Mouse (Mus musculus) MEL (cell line): ENCODE data around the gene Fkbp6. TPM values are rescaled to one million over a fixed set of nuclear protein-coding genes. Genes with fewer than 3 reads are reported as not detected.

ENCODE experiments used
- DNase-seq: peaks from one replicate; pipeline ENCODE4 v3.0.0; 2011; ENCODE audit warnings: low read depth, low spot score
- H3K27ac ChIP-seq: 2 replicates; pipeline ENCODE4 v1.5.1; 2012; ENCODE audit warnings: low read depth, mild to moderate bottlenecking, control low read depth, low read length, moderate library complexity; ENCODE audit not compliant: control insufficient read depth
- H3K27me3 ChIP-seq, 2 experiments: fragments of 150-350 bp in 1 of 2; sonication (generic) in 1 of 2; 2 replicates each; pipeline ENCODE4 v1.6.1; 2012; ENCODE audit warnings: low read length in 2 of 2, mild to moderate bottlenecking in 2 of 2, improper control_type of control experiment in 1 of 2, moderate library complexity in 1 of 2; ENCODE audit not compliant: insufficient read depth in 2 of 2, control insufficient read depth in 1 of 2
- H3K36me3 ChIP-seq, 2 experiments: 2 replicates each; pipeline ENCODE4 v1.6.1; 2012 to 2014; ENCODE audit warnings: low read length in 2 of 2, improper control_type of control experiment in 1 of 2, inconsistent platforms in 1 of 2, mild to moderate bottlenecking in 1 of 2; ENCODE audit not compliant: insufficient read depth in 2 of 2, control insufficient read depth in 1 of 2
- H3K4me1 ChIP-seq, 2 experiments: fragments of 150-350 bp in 1 of 2; sonication (generic) in 1 of 2; 2 replicates each; pipeline ENCODE4 v1.6.1; 2012; ENCODE audit warnings: low read length in 2 of 2, improper control_type of control experiment in 1 of 2, mild to moderate bottlenecking in 1 of 2; ENCODE audit not compliant: insufficient read depth in 2 of 2, control insufficient read depth in 1 of 2
- H3K4me3 ChIP-seq, 2 experiments: fragments of 150-350 bp in 1 of 2; sonication (generic) in 1 of 2; 2 replicates each; pipeline ENCODE4 v1.5.1; 2012; ENCODE audit warnings: low read depth in 2 of 2, low read length in 2 of 2, mild to moderate bottlenecking in 2 of 2, moderate library complexity in 2 of 2, control low read depth in 1 of 2, improper control_type of control experiment in 1 of 2; ENCODE audit not compliant: control insufficient read depth in 1 of 2, insufficient read depth in 1 of 2
- H3K79me2 ChIP-seq: 2 replicates; pipeline ENCODE4 v1.6.1; 2012; ENCODE audit warnings: mild to moderate bottlenecking, low read length, moderate library complexity; ENCODE audit not compliant: control insufficient read depth, poor library complexity, insufficient read depth
- H3K9ac ChIP-seq: 2 replicates; pipeline ENCODE4 v1.6.1; 2012; ENCODE audit warnings: low read depth, mild to moderate bottlenecking, control low read depth, low read length, moderate library complexity; ENCODE audit not compliant: control insufficient read depth, poor library complexity, severe bottlenecking
- H3K9me3 ChIP-seq: fragments of 150-350 bp; sonication (generic); replicated peaks from 2 replicates; pipeline ENCODE4 v1.6.1; 2012; ENCODE audit warnings: mild to moderate bottlenecking, low read length, improper control_type of control experiment, moderate library complexity; ENCODE audit not compliant: insufficient read depth
- BHLHE40 ChIP-seq: IDR thresholded peaks from 2 replicates; pipeline ENCODE4 v1.6.1; 2012; ENCODE audit warnings: low read depth, mild to moderate bottlenecking, inconsistent platforms, low read length, improper control_type of control experiment, borderline replicate concordance
- CHD1 ChIP-seq: IDR thresholded peaks from 2 replicates; pipeline ENCODE4 v1.6.1; 2012; ENCODE audit warnings: low read depth, mild to moderate bottlenecking, inconsistent platforms, low read length, improper control_type of control experiment
- CHD2 ChIP-seq: IDR thresholded peaks from 2 replicates; pipeline ENCODE4 v1.6.1; 2011; ENCODE audit warnings: low read length, improper control_type of control experiment
- CTCF ChIP-seq, 3 experiments: IDR thresholded peaks in 2 of 3; conservative IDR thresholded peaks in 1 of 3; 2 replicates each; pipeline ENCODE4 v1.5.1; 2011 to 2012; ENCODE audit warnings: low read length in 3 of 3, low read depth in 2 of 3, mild to moderate bottlenecking in 2 of 3, improper control_type of control experiment in 1 of 3, inconsistent platforms in 1 of 3, mixed read lengths in 1 of 3, moderate library complexity in 1 of 3; ENCODE audit not compliant: control insufficient read depth in 1 of 3, insufficient read depth in 1 of 3, poor library complexity in 1 of 3, severe bottlenecking in 1 of 3
- ELF1 ChIP-seq: IDR thresholded peaks from 2 replicates; pipeline ENCODE4 v1.6.1; 2014; ENCODE audit warnings: low read depth, mild to moderate bottlenecking, inconsistent platforms, low read length, improper control_type of control experiment, moderate library complexity
- ETS1 ChIP-seq: IDR thresholded peaks from 2 replicates; pipeline ENCODE4 v1.6.1; 2012; ENCODE audit warnings: low read depth, mild to moderate bottlenecking, inconsistent platforms, low read length, improper control_type of control experiment, moderate library complexity
- GABPA ChIP-seq: IDR thresholded peaks from 2 replicates; pipeline ENCODE4 v1.6.1; 2012; ENCODE audit warnings: low read depth, mild to moderate bottlenecking, inconsistent platforms, low read length, improper control_type of control experiment, moderate library complexity
- GATA1 ChIP-seq: IDR thresholded peaks from 2 replicates; pipeline ENCODE4 v1.6.1; 2011; ENCODE audit warnings: low read depth, low read length, improper control_type of control experiment
- KAT2A ChIP-seq: conservative IDR thresholded peaks from 2 replicates; pipeline ENCODE4 v1.6.1; 2012; ENCODE audit warnings: low read depth, low read length, improper control_type of control experiment, inconsistent platforms
- MAFK ChIP-seq: IDR thresholded peaks from 2 replicates; pipeline ENCODE4 v1.6.1; 2011; ENCODE audit warnings: low read depth, mild to moderate bottlenecking, low read length, improper control_type of control experiment, borderline replicate concordance
- MAX ChIP-seq: IDR thresholded peaks from 2 replicates; pipeline ENCODE4 v1.6.1; 2011; ENCODE audit warnings: low read length, improper control_type of control experiment
- MAZ ChIP-seq: IDR thresholded peaks from 2 replicates; pipeline ENCODE4 v1.6.1; 2012; ENCODE audit warnings: low read depth, mild to moderate bottlenecking, inconsistent platforms, low read length, improper control_type of control experiment
- MXI1 ChIP-seq: IDR thresholded peaks from 2 replicates; pipeline ENCODE4 v1.6.1; 2011; ENCODE audit warnings: mild to moderate bottlenecking, low read depth, low read length, improper control_type of control experiment
- MYB ChIP-seq: IDR thresholded peaks from 2 replicates; pipeline ENCODE4 v1.6.1; 2011; ENCODE audit warnings: mild to moderate bottlenecking, low read depth, low read length, improper control_type of control experiment
- MYC ChIP-seq: IDR thresholded peaks from 2 replicates; pipeline ENCODE4 v1.6.1; 2011; ENCODE audit warnings: low read depth, mild to moderate bottlenecking, low read length, improper control_type of control experiment, moderate library complexity
- NELFE ChIP-seq: IDR thresholded peaks from 2 replicates; pipeline ENCODE4 v1.6.1; 2011; ENCODE audit warnings: low read depth, low read length, improper control_type of control experiment
- NRF1 ChIP-seq: IDR thresholded peaks from 2 replicates; pipeline ENCODE4 v1.6.1; 2014; ENCODE audit warnings: low read depth, mild to moderate bottlenecking, inconsistent platforms, low read length, improper control_type of control experiment, moderate library complexity; ENCODE audit not compliant: poor library complexity, insufficient read depth, severe bottlenecking
- POLR2A ChIP-seq, 2 experiments: IDR thresholded peaks; 2 replicates each; pipeline ENCODE4 v1.6.1; 2011 to 2012; ENCODE audit warnings: low read length in 2 of 2, mild to moderate bottlenecking in 2 of 2, control low read depth in 1 of 2, improper control_type of control experiment in 1 of 2, low read depth in 1 of 2, moderate library complexity in 1 of 2; ENCODE audit not compliant: control insufficient read depth in 1 of 2, insufficient read depth in 1 of 2, poor library complexity in 1 of 2
- POLR2AphosphoS2 ChIP-seq: IDR thresholded peaks from 2 replicates; pipeline ENCODE4 v1.6.1; 2011; ENCODE audit warnings: low read length, improper control_type of control experiment
- RAD21 ChIP-seq: IDR thresholded peaks from 2 replicates; pipeline ENCODE4 v1.6.1; 2011; ENCODE audit warnings: mild to moderate bottlenecking, low read depth, low read length, improper control_type of control experiment
- RCOR1 ChIP-seq: IDR thresholded peaks from 2 replicates; pipeline ENCODE4 v1.6.1; 2012; ENCODE audit warnings: low read depth, mild to moderate bottlenecking, inconsistent platforms, low read length, improper control_type of control experiment
- SMC3 ChIP-seq: IDR thresholded peaks from 2 replicates; pipeline ENCODE4 v1.6.1; 2011; ENCODE audit warnings: low read depth, low read length, improper control_type of control experiment
- TAL1 ChIP-seq: IDR thresholded peaks from 2 replicates; pipeline ENCODE4 v1.6.1; 2012; ENCODE audit warnings: mild to moderate bottlenecking, inconsistent platforms, low read length, moderate library complexity, mixed read lengths
- UBTF ChIP-seq: IDR thresholded peaks from 2 replicates; pipeline ENCODE4 v1.6.1; 2012; ENCODE audit warnings: low read depth, mild to moderate bottlenecking, inconsistent platforms, low read length, improper control_type of control experiment, moderate library complexity, borderline replicate concordance; ENCODE audit not compliant: insufficient read depth
- USF1 ChIP-seq: IDR thresholded peaks from 2 replicates; pipeline ENCODE4 v1.6.1; 2014; ENCODE audit warnings: low read depth, mild to moderate bottlenecking, inconsistent platforms, low read length, improper control_type of control experiment, moderate library complexity
- USF2 ChIP-seq, 2 experiments: IDR thresholded peaks; 2 replicates each; pipeline ENCODE4 v1.6.1; 2011 to 2012; ENCODE audit warnings: improper control_type of control experiment in 2 of 2, low read length in 2 of 2, borderline replicate concordance in 1 of 2, inconsistent platforms in 1 of 2, low read depth in 1 of 2, mild to moderate bottlenecking in 1 of 2; ENCODE audit not compliant: insufficient read depth in 1 of 2
- ZKSCAN1 ChIP-seq: IDR thresholded peaks from 2 replicates; pipeline ENCODE4 v1.6.1; 2012; ENCODE audit warnings: low read depth, mild to moderate bottlenecking, inconsistent platforms, low read length, improper control_type of control experiment, moderate library complexity
- ZMIZ1 ChIP-seq: IDR thresholded peaks from 2 replicates; pipeline ENCODE4 v1.6.1; 2012; ENCODE audit warnings: low read depth, mild to moderate bottlenecking, inconsistent platforms, low read length, improper control_type of control experiment, moderate library complexity
- polyA plus RNA-seq, 2 experiments: library from polyadenylated mRNA; stranded (reverse) in 1 of 2; unstranded in 1 of 2; fragments of >175 nt in 1 of 2; fragments of >200 nt in 1 of 2; gene quantifications; 2 replicates each; pipeline versions ENCODE4 v1.2.1 to v1.2.4; 2012; ENCODE audit warnings: low replicate concordance in 2 of 2, low read depth in 1 of 2; ENCODE audit not compliant: insufficient read length in 2 of 2, insufficient read depth in 1 of 2, missing spikeins in 1 of 2
- total RNA-seq: library from RNA; depleted of rRNA; stranded (reverse); fragments of 300-350 nt; gene quantifications from 2 replicates; pipeline ENCODE4 v1.2.3, GENCODE M21; 2012

Gene Fkbp6
- total and polyA plus RNA-seq, 3 experiments: 0.10 to 0.19 TPM; not detected in 1

- 0 out of 2 replicates have a peak, but pooled peaks have one; percentile 25 for TF ChIP-seq MYB
- TF ChIP-seq TAL1: no peak
- no peak for TF ChIP-seq CTCF (IDR thresholded peaks at IDR 0.05 in 2 of 3, conservative IDR thresholded peaks at IDR 0.05 in 1 of 3; ENCODE audit: control insufficient read depth in 1 of 3, insufficient read depth in 1 of 3, low read depth in 2 of 3, low read length in 3 of 3, poor library complexity in 1 of 3, severe bottlenecking in 1 of 3)
- TF ChIP-seq NRF1: no peak
- no peak for TF ChIP-seq CHD2
- peak; percentile 92 for TF ChIP-seq NELFE
- peak; percentile 99 for TF ChIP-seq MXI1
- peak; percentile 68; the same call in 1 of the 2 replicates for TF ChIP-seq ELF1
- TF ChIP-seq POLR2AphosphoS2: peak; percentile 76
- 0 out of 2 replicates have a peak, but pooled peaks have one; percentile 58 for TF ChIP-seq BHLHE40
- peak; percentile 98 for TF ChIP-seq MYC
- peak; percentile 82; the same call in 1 of the 2 replicates for TF ChIP-seq ZMIZ1
- peak; percentile 98 for TF ChIP-seq MAX
- no peak for TF ChIP-seq ZKSCAN1
- TF ChIP-seq UBTF: no peak
- TF ChIP-seq RAD21: no peak
- no peak for TF ChIP-seq USF2 (IDR thresholded peaks at IDR 0.05; ENCODE audit: borderline replicate concordance in 1 of 2, insufficient read depth in 1 of 2, low read depth in 1 of 2, low read length in 2 of 2)
- TF ChIP-seq KAT2A: no peak; the same call in 1 of the 2 replicates
- no peak for TF ChIP-seq GABPA
- peak; percentile 49; the same call in 1 of the 2 replicates for TF ChIP-seq ETS1
- no peak for TF ChIP-seq RCOR1
Observed at GRCm38 (mm10) chr5:135394004-135394823, 44.4 kb upstream of the Fkbp6 start, which contains the start of gene Pom121 (continued).

DNA sequence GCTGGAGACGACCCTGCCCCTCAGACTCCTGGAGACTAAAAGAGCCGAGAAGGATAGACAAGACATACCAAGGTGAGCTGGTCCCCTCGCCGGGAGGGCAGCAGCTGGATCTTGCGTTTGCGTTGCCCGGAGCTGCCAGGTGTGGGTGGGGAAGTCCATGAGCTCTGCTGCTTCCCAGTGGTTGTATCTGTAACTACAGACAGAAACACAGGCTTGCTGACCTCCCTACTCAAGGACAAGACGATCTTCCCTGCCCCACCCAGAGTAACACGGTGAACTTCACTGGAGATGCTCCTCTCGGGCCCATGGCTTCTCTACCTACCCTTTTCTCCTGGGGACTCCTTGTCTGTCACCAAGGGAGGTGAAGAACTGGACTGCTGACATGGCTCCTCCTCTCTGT lies 33.9 kb upstream of the Fkbp6 start:
- H3K9me3 ChIP-seq: no peaks in the 10 kb centered on the region
- H3K4me1 ChIP-seq: no peaks in the 10 kb centered on the region
- H3K27ac ChIP-seq: no peak overlapping the region
- no peak for TF ChIP-seq SMC3
- no peak; a peak in 1 of 4 replicates for TF ChIP-seq POLR2A (IDR thresholded peaks at IDR 0.05; ENCODE audit: control insufficient read depth in 1 of 2, insufficient read depth in 1 of 2, low read depth in 1 of 2, low read length in 2 of 2, poor library complexity in 1 of 2)
- no peak for TF ChIP-seq TAL1
- no peak for TF ChIP-seq RAD21
- no peak for TF ChIP-seq CTCF (IDR thresholded peaks at IDR 0.05 in 2 of 3, conservative IDR thresholded peaks at IDR 0.05 in 1 of 3; ENCODE audit: control insufficient read depth in 1 of 3, insufficient read depth in 1 of 3, low read depth in 2 of 3, low read length in 3 of 3, poor library complexity in 1 of 3, severe bottlenecking in 1 of 3)
- no peak for TF ChIP-seq USF1
- no peak for TF ChIP-seq NRF1
- TF ChIP-seq GABPA: no peak
- TF ChIP-seq MYC: no peak
- no peak for TF ChIP-seq ETS1
- TF ChIP-seq CHD1: no peak
- TF ChIP-seq MAZ: no peak
- no peak for TF ChIP-seq MXI1
- TF ChIP-seq NELFE: no peak
- TF ChIP-seq KAT2A: no peak
- no peak for TF ChIP-seq MAX
- TF ChIP-seq MYB: no peak
- TF ChIP-seq MAFK: no peak
- TF ChIP-seq GATA1: no peak
- H3K4me3 ChIP-seq: no peak overlapping the region
- no peak overlapping the region for H3K9ac ChIP-seq
- no peaks in the 10 kb centered on the region for H3K79me2 ChIP-seq
- DNase-seq: no peak
- H3K36me3 ChIP-seq: peaks cover 0 to 25% of the 10 kb centered on the region in 2 experiments; a peak in 2 of 4 replicates
- no peaks in the 10 kb centered on the region for H3K27me3 ChIP-seq
